Mouse (Mus musculus): ENCODE measurements around the gene Soga1. TPM values are rescaled to one million over a fixed set of nuclear protein-coding genes. Genes with fewer than 3 reads are reported as not detected.

Soga1 gene
- polyA plus RNA-seq, 1 experiment from 2014 or later, result 6.4 TPM

GRCm38 (mm10) chr2:156990727-156991431 lies 88.2 kb downstream of the Soga1 start:
- no peaks in the 10 kb centered on the region for H3K27me3 ChIP-seq
- H3K4me2 ChIP-seq, result peak overlapping the region; percentile 91
- H3K9me3 ChIP-seq, result no peaks in the 10 kb centered on the region
- H3K9ac ChIP-seq, result peak overlapping the region; percentile 96
- peak overlapping the region; percentile 90 for H3K4me3 ChIP-seq
- 3% methylated on average over 16 of the region's 16 CpGs for WGBS
- H3K4me1 ChIP-seq (replicated peaks), result peaks cover 20% of the 10 kb centered on the region
- peak overlapping the region; percentile 26 for H3K27ac ChIP-seq
- no peak for ATAC-seq (ENCODE audit: low FRiP score)
- H3K36me3 ChIP-seq, result no peaks in the 10 kb centered on the region

- Histone ChIP-seq H3K9ac (no peak overlapping the region), H3K36me3 (no peaks in the 10 kb centered on the region), H3K9me3 (no peaks in the 10 kb centered on the region), H3K4me3 (no peak overlapping the region), H3K4me2 (no peak overlapping the region), H3K27me3 (no peaks in the 10 kb centered on the region), H3K27ac (no peak overlapping the region), H3K4me1 (replicated peaks) (peaks cover 28% of the 10 kb centered on the region)
- ATAC-seq (ENCODE audit: low FRiP score), result no peak
- 60% methylated on average over 3 of the region's 3 CpGs for WGBS
These were observed 91.7 kb downstream of the Soga1 start for GRCm38 (mm10) chr2:156987316-156987715.

- ATAC-seq (ENCODE audit: low FRiP score), result no peak
- H3K4me1 ChIP-seq (replicated peaks), result peaks cover 13% of the 10 kb centered on the region
- 83% methylated on average over 2 of the region's 2 CpGs for WGBS
- no peaks in the 10 kb centered on the region for H3K36me3 ChIP-seq
- no peak overlapping the region for H3K4me2 ChIP-seq
- H3K9ac ChIP-seq, result no peak overlapping the region
- H3K9me3 ChIP-seq, result no peaks in the 10 kb centered on the region
- no peaks in the 10 kb centered on the region for H3K27me3 ChIP-seq
- H3K27ac ChIP-seq, result no peak overlapping the region
- no peak overlapping the region for H3K4me3 ChIP-seq
These were observed 96.2 kb downstream of the Soga1 start for GRCm38 (mm10) chr2:156982864-156983263.

- 85% methylated on average over 4 of the region's 4 CpGs for WGBS
- no peak for ATAC-seq (ENCODE audit: low FRiP score)
These were observed 97.8 kb downstream of the Soga1 start for GRCm38 (mm10) chr2:156981291-156981690.

GRCm38 (mm10) chr2:156980059-156980458 lies 99.0 kb downstream of the Soga1 start:
- no peak overlapping the region for H3K4me3 ChIP-seq
- H3K4me2 ChIP-seq, result no peak overlapping the region
- 79% methylated on average over 2 of the region's 2 CpGs for WGBS
- H3K4me1 ChIP-seq (replicated peaks), result peaks cover 15% of the 10 kb centered on the region
- no peaks in the 10 kb centered on the region for H3K36me3 ChIP-seq
- H3K9me3 ChIP-seq, result no peaks in the 10 kb centered on the region
- ATAC-seq (ENCODE audit: low FRiP score), result no peak
- H3K9ac ChIP-seq, result no peak overlapping the region
- H3K27me3 ChIP-seq, result no peaks in the 10 kb centered on the region
- H3K27ac ChIP-seq, result no peak overlapping the region

More at GRCm38 (mm10) chr2:156981291-156981690, 97.8 kb downstream of the Soga1 start:
- Histone ChIP-seq H3K4me2 (no peak overlapping the region), H3K4me3 (no peak overlapping the region), H3K9me3 (no peaks in the 10 kb centered on the region), H3K9ac (no peak overlapping the region), H3K27ac (no peak overlapping the region), H3K27me3 (no peaks in the 10 kb centered on the region), H3K36me3 (no peaks in the 10 kb centered on the region), H3K4me1 (replicated peaks) (peaks cover 15% of the 10 kb centered on the region)

- H3K27me3 ChIP-seq, result no peaks in the 10 kb centered on the region
- H3K9ac ChIP-seq, result no peak overlapping the region
- H3K27ac ChIP-seq, result peak overlapping the region; percentile 68
- H3K4me3 ChIP-seq, result no peak overlapping the region
- peaks cover 7% of the 10 kb centered on the region for H3K4me1 ChIP-seq (replicated peaks)
- no peaks in the 10 kb centered on the region for H3K36me3 ChIP-seq
- H3K4me2 ChIP-seq, result no peak overlapping the region
- peak; percentile 49; the same call in 1 of the 2 replicates for ATAC-seq (ENCODE audit: low FRiP score)
- H3K9me3 ChIP-seq, result no peaks in the 10 kb centered on the region
These were observed 102.3 kb downstream of the Soga1 start for GRCm38 (mm10) chr2:156976711-156977110.

- peaks cover 7% of the 10 kb centered on the region for H3K4me1 ChIP-seq (replicated peaks)
- no peaks in the 10 kb centered on the region for H3K27me3 ChIP-seq
- H3K4me2 ChIP-seq, result no peak overlapping the region
- H3K9me3 ChIP-seq, result no peaks in the 10 kb centered on the region
- 88% methylated on average over 2 of the region's 2 CpGs for WGBS
- H3K36me3 ChIP-seq, result no peaks in the 10 kb centered on the region; the same call in 1 of the 2 replicates
- ATAC-seq (ENCODE audit: low FRiP score), result no peak
- no peak overlapping the region for H3K9ac ChIP-seq
- H3K27ac ChIP-seq, result no peak overlapping the region
- H3K4me3 ChIP-seq, result no peak overlapping the region
These were observed 104.1 kb downstream of the Soga1 start for GRCm38 (mm10) chr2:156974967-156975366.

GRCm38 (mm10) chr2:156973316-156974100 lies 105.5 kb downstream of the Soga1 start:
- no peaks in the 10 kb centered on the region for H3K27me3 ChIP-seq
- H3K36me3 ChIP-seq, result peaks cover 7% of the 10 kb centered on the region; the same call in 1 of the 2 replicates
- no peak for ATAC-seq (ENCODE audit: low FRiP score)
- no peak overlapping the region for H3K27ac ChIP-seq
- 86% methylated on average over 5 of the region's 5 CpGs for WGBS
- H3K4me1 ChIP-seq (replicated peaks), result peaks cover 7% of the 10 kb centered on the region
- H3K4me3 ChIP-seq, result no peak overlapping the region
- no peak overlapping the region for H3K4me2 ChIP-seq
- H3K9ac ChIP-seq, result no peak overlapping the region
- H3K9me3 ChIP-seq, result no peaks in the 10 kb centered on the region

GRCm38 (mm10) chr2:156970253-156970652 lies 108.8 kb downstream of the Soga1 start:
- 86% methylated on average over 7 of the region's 7 CpGs for WGBS
- peaks cover 12% of the 10 kb centered on the region; the same call in 1 of the 2 replicates for H3K36me3 ChIP-seq
- H3K27me3 ChIP-seq, result no peaks in the 10 kb centered on the region
- H3K4me2 ChIP-seq, result no peak overlapping the region
- no peaks in the 10 kb centered on the region for H3K9me3 ChIP-seq
- H3K4me1 ChIP-seq (replicated peaks), result no peaks in the 10 kb centered on the region
- ATAC-seq (ENCODE audit: low FRiP score), result no peak
- H3K4me3 ChIP-seq, result no peak overlapping the region
- peak overlapping the region; percentile 8; the same call in 1 of the 2 replicates for H3K27ac ChIP-seq
- no peak overlapping the region for H3K9ac ChIP-seq

GRCm38 (mm10) chr2:156968501-156968900 lies 110.6 kb downstream of the Soga1 start:
- H3K27ac ChIP-seq, result no peak overlapping the region
- 77% methylated on average over 4 of the region's 4 CpGs for WGBS
- H3K4me2 ChIP-seq, result no peak overlapping the region
- H3K9ac ChIP-seq, result no peak overlapping the region
- no peak overlapping the region for H3K4me3 ChIP-seq
- H3K9me3 ChIP-seq, result no peaks in the 10 kb centered on the region
- H3K36me3 ChIP-seq, result peaks cover 12% of the 10 kb centered on the region; the same call in 1 of the 2 replicates
- no peak for ATAC-seq (ENCODE audit: low FRiP score)
- H3K4me1 ChIP-seq (replicated peaks), result no peaks in the 10 kb centered on the region
- no peaks in the 10 kb centered on the region for H3K27me3 ChIP-seq

- 81% methylated on average over 6 of the region's 6 CpGs for WGBS
- Histone ChIP-seq H3K4me2 (no peak overlapping the region), H3K9me3 (no peaks in the 10 kb centered on the region), H3K36me3 (peaks cover 12% of the 10 kb centered on the region; the same call in 1 of the 2 replicates), H3K27ac (no peak overlapping the region), H3K4me1 (replicated peaks) (no peaks in the 10 kb centered on the region), H3K27me3 (no peaks in the 10 kb centered on the region), H3K9ac (no peak overlapping the region), H3K4me3 (no peak overlapping the region)
- ATAC-seq (ENCODE audit: low FRiP score), result no peak
These were observed 111.7 kb downstream of the Soga1 start for GRCm38 (mm10) chr2:156967388-156967787.

Data from hindbrain, embryonic 13.5 days (tissue).